Mouse (Mus musculus) thymus, postnatal 25 days (tissue): ENCODE measurements at regions not wholly inside any gene's neighbourhood (a gene's known extent, or its start where the extent isn't known, plus 50 kb on each side); places are given as distances from the start of the nearest gene placed in this dataset.

Experiments
- DNase-seq: peaks from one replicate; pipeline ENCODE4 v3.0.0; 2022

- DNase-seq = no peak
Observed at GRCm38 (mm10) chr4:89000855-89001254, 120.9 kb upstream of the Ifne start.

- DNase-seq = no peak
Observed at GRCm38 (mm10) chr4:89000200-89000599, 120.2 kb upstream of the Ifne start.

- no peak for DNase-seq
Observed at GRCm38 (mm10) chr4:88998286-88998685, 118.3 kb upstream of the Ifne start.

GRCm38 (mm10) chr4:88995129-88995919 lies 115.3 kb upstream of the Ifne start:
- no peak for DNase-seq

- no peak for DNase-seq
Observed at GRCm38 (mm10) chr4:88994486-88994885, 114.5 kb upstream of the Ifne start.

- DNase-seq = no peak
Observed at GRCm38 (mm10) chr4:88992498-88992897, 112.5 kb upstream of the Ifne start.

GRCm38 (mm10) chr4:88988363-88988762 lies 108.4 kb upstream of the Ifne start:
- no peak for DNase-seq

GRCm38 (mm10) chr4:88987103-88987502 lies 107.1 kb upstream of the Ifne start:
- no peak for DNase-seq

- DNase-seq = no peak
Observed at GRCm38 (mm10) chr4:88982457-88982856, 102.5 kb upstream of the Ifne start.

GRCm38 (mm10) chr4:88977099-88977888 lies 97.3 kb upstream of the Ifne start:
- no peak for DNase-seq

GRCm38 (mm10) chr4:88974535-88974934 lies 94.5 kb upstream of the Ifne start:
- DNase-seq = no peak

- no peak for DNase-seq
Observed at GRCm38 (mm10) chr4:88969134-88969841, 89.3 kb upstream of the Ifne start.

GRCm38 (mm10) chr4:88959621-88960020 lies 79.6 kb upstream of the Ifne start:
- DNase-seq = no peak

GRCm38 (mm10) chr4:88956605-88957004 lies 76.6 kb upstream of the Ifne start:
- no peak for DNase-seq

GRCm38 (mm10) chr4:88956151-88956550 lies 76.2 kb upstream of the Ifne start:
- no peak for DNase-seq

- no peak for DNase-seq
Observed at GRCm38 (mm10) chr4:88955571-88955970, 75.6 kb upstream of the Ifne start.

- no peak for DNase-seq
Observed at GRCm38 (mm10) chr4:88954045-88954444, 74.0 kb upstream of the Ifne start.

- no peak for DNase-seq
Observed at GRCm38 (mm10) chr4:88951034-88951336, 71.0 kb upstream of the Ifne start.

- DNase-seq = no peak
Observed at GRCm38 (mm10) chr4:88950181-88951033, 70.4 kb upstream of the Ifne start.

- DNase-seq = no peak
Observed at GRCm38 (mm10) chr4:88948027-88948859, 68.2 kb upstream of the Ifne start.

GRCm38 (mm10) chr4:88941955-88942354 lies 62.0 kb upstream of the Ifne start:
- DNase-seq = no peak

GRCm38 (mm10) chr4:88940670-88941069 lies 60.7 kb upstream of the Ifne start:
- no peak for DNase-seq
